Mouse (Mus musculus) cerebellum, adult (tissue): ENCODE data around the gene Hspb6.
A peak's percentile ranks its signal among the peaks of the same experiment; 100 is the strongest.

Experiments
- ATAC-seq: cut with Nextera tagmentation; 2 replicates; pipeline ENCODE4 v1.9.2; 2017; ENCODE audit warnings: mild to moderate bottlenecking, moderate library complexity, mixed read lengths; ENCODE audit not compliant: insufficient number of reproducible peaks, low FRiP score, low TSS enrichment

The Hspb6 gene

GRCm38 (mm10) chr7:30584339-30584738 lies 32.4 kb downstream of the Hspb6 start:
- ATAC-seq: no peak

- ATAC-seq: no peak
These were observed 33.2 kb downstream of the Hspb6 start for GRCm38 (mm10) chr7:30585170-30585569.

GRCm38 (mm10) chr7:30586455-30587020 lies 34.6 kb downstream of the Hspb6 start:
- ATAC-seq: no peak

GRCm38 (mm10) chr7:30587842-30588667 lies 36.1 kb downstream of the Hspb6 start:
- no peak for ATAC-seq

- ATAC-seq: peak; percentile 89
These were observed 36.9 kb downstream of the Hspb6 start, which contains the start of gene Kmt2b for GRCm38 (mm10) chr7:30588676-30589434. Gene Kmt2b (minus strand): TSS chr7:30588726.

- ATAC-seq: peak; percentile 27; the same call in 1 of the 2 replicates
These were observed 37.7 kb downstream of the Hspb6 start for GRCm38 (mm10) chr7:30589435-30590301.

GRCm38 (mm10) chr7:30590927-30591604 lies 39.1 kb downstream of the Hspb6 start:
- ATAC-seq: no peak

GRCm38 (mm10) chr7:30591605-30591951 lies 39.6 kb downstream of the Hspb6 start:
- no peak for ATAC-seq

- no peak for ATAC-seq
These were observed 40.9 kb downstream of the Hspb6 start for GRCm38 (mm10) chr7:30592772-30593423.

- ATAC-seq: no peak
These were observed 41.9 kb downstream of the Hspb6 start for GRCm38 (mm10) chr7:30593579-30594509.

- ATAC-seq: no peak
These were observed 42.6 kb downstream of the Hspb6 start for GRCm38 (mm10) chr7:30594510-30595024.

GRCm38 (mm10) chr7:30596093-30596492 lies 44.1 kb downstream of the Hspb6 start:
- no peak for ATAC-seq

GRCm38 (mm10) chr7:30596811-30597210 lies 44.8 kb downstream of the Hspb6 start:
- no peak for ATAC-seq

GRCm38 (mm10) chr7:30598786-30599185 lies 46.8 kb downstream of the Hspb6 start, which contains the start of gene Zbtb32:
Gene Zbtb32 (minus strand): TSS chr7:30598909.
- ATAC-seq: no peak

GRCm38 (mm10) chr7:30599933-30600353 lies 48.0 kb downstream of the Hspb6 start:
- peak; percentile 97 for ATAC-seq

- ATAC-seq: no peak
These were observed 48.7 kb downstream of the Hspb6 start for GRCm38 (mm10) chr7:30600651-30601050.

GRCm38 (mm10) chr7:30602583-30602982 lies 50.6 kb downstream of the Hspb6 start:
- no peak for ATAC-seq

- no peak for ATAC-seq
These were observed 52.4 kb downstream of the Hspb6 start for GRCm38 (mm10) chr7:30604424-30604823.
